Mouse (Mus musculus) limb, embryonic 14.5 days (tissue): ENCODE measurements at regions not wholly inside any gene's neighbourhood (a gene's known extent, or its start where the extent isn't known, plus 50 kb on each side); places are given as distances from the start of the nearest gene placed in this dataset.

Experiments used
- ATAC-seq: fragments of 200-750 bp; cut with Nextera tagmentation; 2 replicates; pipeline ENCODE4 v1.8.0; 2017; ENCODE audit warnings: low read depth, moderate number of reproducible peaks, moderate TSS enrichment; ENCODE audit not compliant: low FRiP score
- DNase-seq: peaks from one replicate; pipeline ENCODE4 v3.0.0-alpha.2; 2015; ENCODE audit warnings: low spot score
- H3K27ac ChIP-seq: fragments of 300-500 bp; sonication (generic); replicated peaks from 2 replicates; pipeline ENCODE4 v1.5.1; 2014; ENCODE audit warnings: low read depth, mild to moderate bottlenecking, low read length, moderate library complexity, mixed read lengths
- H3K27me3 ChIP-seq: fragments of 300-500 bp; sonication (generic); 2 replicates; pipeline ENCODE4 v1.6.1; 2014; ENCODE audit warnings: low read length, mixed read lengths; ENCODE audit not compliant: control insufficient read depth, insufficient read depth
- H3K36me3 ChIP-seq: fragments of 300-500 bp; sonication (generic); 2 replicates; pipeline ENCODE4 v1.6.1; 2014; ENCODE audit warnings: mild to moderate bottlenecking, low read length, moderate library complexity, mixed read lengths; ENCODE audit not compliant: control insufficient read depth, insufficient read depth
- H3K4me1 ChIP-seq: fragments of 300-500 bp; sonication (generic); 2 replicates; pipeline ENCODE4 v1.6.1; 2014; ENCODE audit warnings: antibody characterized with exemption, low read length, mixed read lengths; ENCODE audit not compliant: control insufficient read depth, insufficient read depth
- H3K4me2 ChIP-seq: fragments of 300-500 bp; sonication (generic); replicated peaks from 2 replicates; pipeline ENCODE4 v1.6.1; 2014; ENCODE audit warnings: low read depth, mild to moderate bottlenecking, low read length, moderate library complexity; ENCODE audit not compliant: severe bottlenecking
- H3K4me3 ChIP-seq: fragments of 300-500 bp; sonication (generic); replicated peaks from 2 replicates; pipeline ENCODE4 v1.5.1; 2014; ENCODE audit warnings: low read length
- H3K9ac ChIP-seq: fragments of 300-500 bp; sonication (generic); 2 replicates; pipeline ENCODE4 v1.6.1; 2014; ENCODE audit warnings: mild to moderate bottlenecking, low read depth, low read length, moderate library complexity; ENCODE audit not compliant: severe bottlenecking
- H3K9me3 ChIP-seq: fragments of 300-500 bp; sonication (generic); 2 replicates; pipeline ENCODE4 v1.6.1; 2016; ENCODE audit warnings: low read length; ENCODE audit not compliant: control insufficient read depth
- POLR2A ChIP-seq: fragments of 200-500 bp; IDR thresholded peaks from 2 replicates; pipeline ENCODE4 v1.8.0; 2012; ENCODE audit warnings: inconsistent platforms, mild to moderate bottlenecking, moderate library complexity, borderline replicate concordance; ENCODE audit not compliant: insufficient read depth, insufficient read length; ENCODE audit errors: extremely low read depth
- WGBS: fragments of 180-500 bp; shearing (Covaris S2); extraction: QIAGEN DNeasy Blood & Tissue Kit; methylation state at CpG from one replicate; pipeline ENCODE4 v1.1.7; 2014; 5-methylcytosine and 5-hydroxymethylcytosine counted together

- Histone ChIP-seq H3K9me3 (no peaks in the 10 kb centered on the region), H3K4me2 (no peak overlapping the region), H3K27me3 (no peaks in the 10 kb centered on the region), H3K9ac (no peak overlapping the region), H3K27ac (no peak overlapping the region), H3K4me3 (no peak overlapping the region), H3K36me3 (no peaks in the 10 kb centered on the region), H3K4me1 (no peaks in the 10 kb centered on the region)
- WGBS, result 46% methylated on average over 2 of the region's 2 CpGs
- DNase-seq, result no peak
- no peak for TF ChIP-seq POLR2A
- no peak for ATAC-seq
Measured at GRCm38 (mm10) chr13:83055865-83056264, 448.0 kb upstream of the Mef2c start.

- Histone ChIP-seq H3K36me3 (no peaks in the 10 kb centered on the region), H3K4me3 (no peak overlapping the region), H3K4me1 (no peaks in the 10 kb centered on the region), H3K27ac (no peak overlapping the region), H3K9ac (no peak overlapping the region), H3K9me3 (no peaks in the 10 kb centered on the region), H3K27me3 (no peaks in the 10 kb centered on the region), H3K4me2 (no peak overlapping the region)
- DNase-seq, result no peak
- no peak for ATAC-seq
- TF ChIP-seq POLR2A, result no peak
- WGBS, result 88% methylated on average over 2 of the region's 2 CpGs
Measured at GRCm38 (mm10) chr13:83056415-83056814, 447.4 kb upstream of the Mef2c start.

- H3K9ac ChIP-seq, result no peak overlapping the region
- H3K4me3 ChIP-seq, result no peak overlapping the region
- DNase-seq, result no peak
- no peaks in the 10 kb centered on the region for H3K36me3 ChIP-seq
- H3K4me1 ChIP-seq, result no peaks in the 10 kb centered on the region
- H3K9me3 ChIP-seq, result no peaks in the 10 kb centered on the region
- H3K27ac ChIP-seq, result no peak overlapping the region
- no peak overlapping the region for H3K4me2 ChIP-seq
- WGBS, result 64% methylated on average over 5 of the region's 5 CpGs
- TF ChIP-seq POLR2A, result no peak
- H3K27me3 ChIP-seq, result no peaks in the 10 kb centered on the region
- ATAC-seq, result no peak
Measured at GRCm38 (mm10) chr13:83064727-83065126, 439.1 kb upstream of the Mef2c start.

GRCm38 (mm10) chr13:83065201-83065600, 438.6 kb upstream of the Mef2c start:
- Histone ChIP-seq H3K36me3 (no peaks in the 10 kb centered on the region), H3K27ac (no peak overlapping the region), H3K4me1 (no peaks in the 10 kb centered on the region), H3K9ac (no peak overlapping the region), H3K4me2 (no peak overlapping the region), H3K27me3 (no peaks in the 10 kb centered on the region), H3K9me3 (no peaks in the 10 kb centered on the region), H3K4me3 (no peak overlapping the region)
- DNase-seq, result no peak
- WGBS, result 87% methylated on average over 3 of the region's 3 CpGs
- TF ChIP-seq POLR2A, result no peak
- ATAC-seq, result no peak

- no peaks in the 10 kb centered on the region for H3K27me3 ChIP-seq
- H3K4me1 ChIP-seq, result no peaks in the 10 kb centered on the region
- ATAC-seq (no peak), DNase-seq (peak; percentile 14)
- H3K9me3 ChIP-seq, result no peaks in the 10 kb centered on the region
- WGBS, result 52% methylated on average over 8 of the region's 8 CpGs
- H3K27ac ChIP-seq, result no peak overlapping the region
- no peak overlapping the region for H3K4me3 ChIP-seq
- H3K4me2 ChIP-seq, result no peak overlapping the region
- no peak overlapping the region for H3K9ac ChIP-seq
- H3K36me3 ChIP-seq, result no peaks in the 10 kb centered on the region
- no peak for TF ChIP-seq POLR2A
Measured at GRCm38 (mm10) chr13:83066115-83066753, 437.6 kb upstream of the Mef2c start.

GRCm38 (mm10) chr13:83067496-83067895, 436.3 kb upstream of the Mef2c start:
- ATAC-seq, result no peak
- H3K4me1 ChIP-seq, result no peaks in the 10 kb centered on the region
- 79% methylated on average over 2 of the region's 2 CpGs for WGBS
- no peak overlapping the region for H3K9ac ChIP-seq
- H3K4me3 ChIP-seq, result no peak overlapping the region
- TF ChIP-seq POLR2A, result no peak
- no peak for DNase-seq
- no peaks in the 10 kb centered on the region for H3K27me3 ChIP-seq
- no peaks in the 10 kb centered on the region for H3K36me3 ChIP-seq
- H3K4me2 ChIP-seq, result no peak overlapping the region
- no peak overlapping the region for H3K27ac ChIP-seq
- no peaks in the 10 kb centered on the region for H3K9me3 ChIP-seq
